Mouse (Mus musculus): ENCODE measurements around the gene Adk. TPM values are rescaled to one million over a fixed set of nuclear protein-coding genes. Genes with fewer than 3 reads are reported as not detected.

The Adk gene
- polyA plus RNA-seq, 1 experiment = 24.2 TPM

- no peaks in the 10 kb centered on the region for H3K4me1 ChIP-seq (ENCODE audit: control insufficient read depth, insufficient read depth, low read length)
- TF ChIP-seq CTCF (IDR thresholded peaks at IDR 0.05; ENCODE audit: low read depth, low read length) (no peak), POLR2A (IDR thresholded peaks at IDR 0.05; ENCODE audit: borderline replicate concordance, low read depth, low read length) (no peak)
- no peak overlapping the region for H3K4me3 ChIP-seq (ENCODE audit: insufficient read depth, low read length)
- no peak overlapping the region for H3K27ac ChIP-seq (ENCODE audit: insufficient read depth, low read depth, low read length)
Observed at GRCm38 (mm10) chr14:21127215-21127614, 74.8 kb downstream of the Adk start.

- Histone ChIP-seq H3K4me3 (ENCODE audit: insufficient read depth, low read length) (no peak overlapping the region), H3K4me1 (ENCODE audit: control insufficient read depth, insufficient read depth, low read length) (no peaks in the 10 kb centered on the region), H3K27ac (ENCODE audit: insufficient read depth, low read depth, low read length) (no peak overlapping the region)
- TF ChIP-seq CTCF (IDR thresholded peaks at IDR 0.05; ENCODE audit: low read depth, low read length) (no peak), POLR2A (IDR thresholded peaks at IDR 0.05; ENCODE audit: borderline replicate concordance, low read depth, low read length) (no peak)
Observed at GRCm38 (mm10) chr14:21136906-21137305, 84.5 kb downstream of the Adk start.

GRCm38 (mm10) chr14:21142603-21143002 is 90.2 kb downstream of the Adk start:
- Histone ChIP-seq H3K4me3 (ENCODE audit: insufficient read depth, low read length) (no peak overlapping the region), H3K4me1 (ENCODE audit: control insufficient read depth, insufficient read depth, low read length) (no peaks in the 10 kb centered on the region), H3K27ac (ENCODE audit: insufficient read depth, low read depth, low read length) (no peak overlapping the region)
- TF ChIP-seq POLR2A (IDR thresholded peaks at IDR 0.05; ENCODE audit: borderline replicate concordance, low read depth, low read length) (no peak), CTCF (IDR thresholded peaks at IDR 0.05; ENCODE audit: low read depth, low read length) (no peak)

- Histone ChIP-seq H3K4me1 (ENCODE audit: control insufficient read depth, insufficient read depth, low read length) (no peaks in the 10 kb centered on the region), H3K4me3 (ENCODE audit: insufficient read depth, low read length) (no peak overlapping the region)
- no peak for TF ChIP-seq POLR2A (IDR thresholded peaks at IDR 0.05; ENCODE audit: borderline replicate concordance, low read depth, low read length)
- no peak for TF ChIP-seq CTCF (IDR thresholded peaks at IDR 0.05; ENCODE audit: low read depth, low read length)
Observed at GRCm38 (mm10) chr14:21143406-21144115, 91.2 kb downstream of the Adk start.

GRCm38 (mm10) chr14:21147171-21147570 is 94.8 kb downstream of the Adk start:
- Histone ChIP-seq H3K4me3 (ENCODE audit: insufficient read depth, low read length) (no peak overlapping the region), H3K4me1 (ENCODE audit: control insufficient read depth, insufficient read depth, low read length) (peaks cover 2% of the 10 kb centered on the region; the same call in 1 of the 2 replicates), H3K27ac (ENCODE audit: insufficient read depth, low read depth, low read length) (no peak overlapping the region)
- TF ChIP-seq POLR2A (IDR thresholded peaks at IDR 0.05; ENCODE audit: borderline replicate concordance, low read depth, low read length) (no peak), CTCF (IDR thresholded peaks at IDR 0.05; ENCODE audit: low read depth, low read length) (no peak)

More at GRCm38 (mm10) chr14:21143406-21144115, 91.2 kb downstream of the Adk start:
- H3K27ac ChIP-seq (ENCODE audit: insufficient read depth, low read depth, low read length) = no peak overlapping the region

- TF ChIP-seq CTCF (IDR thresholded peaks at IDR 0.05; ENCODE audit: low read depth, low read length) = no peak
- TF ChIP-seq POLR2A (IDR thresholded peaks at IDR 0.05; ENCODE audit: borderline replicate concordance, low read depth, low read length) = no peak
- peaks cover 2% of the 10 kb centered on the region; the same call in 1 of the 2 replicates for H3K4me1 ChIP-seq (ENCODE audit: control insufficient read depth, insufficient read depth, low read length)
- H3K4me3 ChIP-seq (ENCODE audit: insufficient read depth, low read length) = no peak overlapping the region
- H3K27ac ChIP-seq (ENCODE audit: insufficient read depth, low read depth, low read length) = no peak overlapping the region
Observed at GRCm38 (mm10) chr14:21150301-21150700, 97.9 kb downstream of the Adk start.

GRCm38 (mm10) chr14:21152055-21152454 is 99.7 kb downstream of the Adk start:
- no peak overlapping the region for H3K4me3 ChIP-seq (ENCODE audit: insufficient read depth, low read length)
- H3K27ac ChIP-seq (ENCODE audit: insufficient read depth, low read depth, low read length) = no peak overlapping the region
- TF ChIP-seq POLR2A (IDR thresholded peaks at IDR 0.05; ENCODE audit: borderline replicate concordance, low read depth, low read length) = no peak
- no peak for TF ChIP-seq CTCF (IDR thresholded peaks at IDR 0.05; ENCODE audit: low read depth, low read length)
- H3K4me1 ChIP-seq (ENCODE audit: control insufficient read depth, insufficient read depth, low read length) = peaks cover 2% of the 10 kb centered on the region; the same call in 1 of the 2 replicates

GRCm38 (mm10) chr14:21165706-21166105 is 113.3 kb downstream of the Adk start:
- H3K4me3 ChIP-seq (ENCODE audit: insufficient read depth, low read length) = no peak overlapping the region
- H3K27ac ChIP-seq (ENCODE audit: insufficient read depth, low read depth, low read length) = no peak overlapping the region
- no peaks in the 10 kb centered on the region for H3K4me1 ChIP-seq (ENCODE audit: control insufficient read depth, insufficient read depth, low read length)
- TF ChIP-seq CTCF (IDR thresholded peaks at IDR 0.05; ENCODE audit: low read depth, low read length) (no peak), POLR2A (IDR thresholded peaks at IDR 0.05; ENCODE audit: borderline replicate concordance, low read depth, low read length) (no peak)

GRCm38 (mm10) chr14:21166114-21166513 is 113.7 kb downstream of the Adk start:
- Histone ChIP-seq H3K27ac (ENCODE audit: insufficient read depth, low read depth, low read length) (no peak overlapping the region), H3K4me3 (ENCODE audit: insufficient read depth, low read length) (no peak overlapping the region), H3K4me1 (ENCODE audit: control insufficient read depth, insufficient read depth, low read length) (no peaks in the 10 kb centered on the region)
- no peak for TF ChIP-seq POLR2A (IDR thresholded peaks at IDR 0.05; ENCODE audit: borderline replicate concordance, low read depth, low read length)
- no peak for TF ChIP-seq CTCF (IDR thresholded peaks at IDR 0.05; ENCODE audit: low read depth, low read length)

GRCm38 (mm10) chr14:21173973-21174745 is 121.8 kb downstream of the Adk start:
- no peak overlapping the region for H3K27ac ChIP-seq (ENCODE audit: insufficient read depth, low read depth, low read length)
- no peaks in the 10 kb centered on the region for H3K4me1 ChIP-seq (ENCODE audit: control insufficient read depth, insufficient read depth, low read length)
- TF ChIP-seq POLR2A (IDR thresholded peaks at IDR 0.05; ENCODE audit: borderline replicate concordance, low read depth, low read length) (no peak), CTCF (IDR thresholded peaks at IDR 0.05; ENCODE audit: low read depth, low read length) (no peak)

More at GRCm38 (mm10) chr14:21173973-21174745, 121.8 kb downstream of the Adk start:
- no peak overlapping the region for H3K4me3 ChIP-seq (ENCODE audit: insufficient read depth, low read length)

Data from bone marrow macrophage, adult 2 months (primary cell).